Mouse (Mus musculus) spleen, postnatal 36 days (tissue): ENCODE measurements at regions not wholly inside any gene's neighbourhood (a gene's known extent, or its start where the extent isn't known, plus 50 kb on each side); places are given as distances from the start of the nearest gene placed in this dataset.

Experiments
- DNase-seq, 2 experiments: peaks; one replicate each; pipeline ENCODE4 v3.0.0; 2022; ENCODE audit warnings: low spot score in 2 of 2, mixed read lengths in 1 of 2

DNA sequence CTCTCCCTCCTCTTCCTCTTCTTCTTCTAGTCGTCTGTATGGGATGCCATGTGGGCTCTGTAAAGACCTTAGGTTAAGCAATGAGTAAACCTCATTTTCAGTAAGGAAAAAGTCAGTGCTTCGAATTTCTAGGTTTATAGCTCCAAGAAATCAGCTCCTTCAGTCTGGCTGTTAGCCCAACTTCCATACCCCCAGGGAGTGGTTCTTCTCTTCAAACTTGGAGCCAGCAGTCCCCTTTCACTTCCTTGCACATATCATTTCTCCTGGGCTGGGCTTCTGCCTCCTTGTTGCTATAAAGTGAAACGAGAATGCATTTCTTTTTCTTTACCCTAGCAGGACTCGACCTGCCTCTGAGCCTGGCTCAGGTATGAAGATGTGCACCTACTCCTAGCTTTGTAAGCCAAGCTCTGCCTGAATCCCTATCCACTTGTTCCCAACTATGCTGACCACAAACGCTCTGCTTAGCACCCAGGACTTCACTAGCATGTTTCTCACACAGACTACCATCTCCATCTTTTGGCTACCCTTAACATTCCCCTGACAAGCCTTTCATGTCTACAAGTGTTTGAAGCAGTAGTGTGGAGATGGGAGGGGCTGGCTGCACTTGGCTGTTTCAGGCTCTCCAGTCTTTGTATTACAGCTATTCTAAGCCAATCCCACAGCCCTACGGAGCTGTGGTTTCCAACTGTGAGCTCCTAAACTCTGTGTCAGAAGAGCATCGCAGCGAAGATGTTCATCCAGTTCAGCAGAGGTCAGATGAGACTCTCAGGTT is 243.8 kb upstream of the Tprg start:
- DNase-seq: no peak

DNA sequence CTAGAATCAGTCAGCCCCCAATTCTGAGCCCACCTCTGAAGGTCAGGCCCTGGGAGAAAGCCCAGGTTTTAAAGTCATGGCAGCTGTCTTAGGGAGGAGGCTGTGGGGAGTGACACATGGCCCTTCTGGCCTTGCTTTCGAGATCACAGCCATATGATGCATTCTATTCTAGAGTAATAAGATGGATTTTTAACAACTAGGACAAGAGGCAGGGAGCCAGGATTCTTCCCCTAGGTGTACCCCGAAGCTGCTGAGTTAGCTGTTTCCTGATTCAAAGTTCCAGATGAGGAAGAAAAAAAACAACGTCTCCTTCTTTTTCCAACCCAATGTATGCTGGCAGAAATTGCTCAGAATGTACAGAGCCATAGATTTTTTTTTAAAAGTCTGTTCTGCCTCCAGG is 242.0 kb upstream of the Tprg start:
- DNase-seq: no peak

DNA sequence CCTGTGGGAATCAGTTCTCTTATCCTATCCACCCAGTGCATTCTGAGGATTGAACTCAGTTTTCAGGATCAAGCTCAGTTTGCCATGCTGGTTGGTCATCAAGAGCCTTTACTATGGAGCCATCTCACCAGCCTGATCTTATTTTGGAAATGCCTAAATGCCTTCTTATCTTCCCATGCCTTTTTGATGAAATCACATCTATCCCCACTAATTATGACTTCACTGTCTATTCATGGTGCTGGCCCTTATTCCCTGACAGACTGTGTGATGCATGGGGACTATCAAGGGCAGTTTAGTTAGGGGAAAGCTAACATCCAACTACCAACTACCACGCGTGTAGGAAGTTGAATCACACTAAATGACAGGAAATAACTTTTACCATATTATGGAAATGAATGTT is 238.9 kb upstream of the Tprg start:
- no peak for DNase-seq

DNA sequence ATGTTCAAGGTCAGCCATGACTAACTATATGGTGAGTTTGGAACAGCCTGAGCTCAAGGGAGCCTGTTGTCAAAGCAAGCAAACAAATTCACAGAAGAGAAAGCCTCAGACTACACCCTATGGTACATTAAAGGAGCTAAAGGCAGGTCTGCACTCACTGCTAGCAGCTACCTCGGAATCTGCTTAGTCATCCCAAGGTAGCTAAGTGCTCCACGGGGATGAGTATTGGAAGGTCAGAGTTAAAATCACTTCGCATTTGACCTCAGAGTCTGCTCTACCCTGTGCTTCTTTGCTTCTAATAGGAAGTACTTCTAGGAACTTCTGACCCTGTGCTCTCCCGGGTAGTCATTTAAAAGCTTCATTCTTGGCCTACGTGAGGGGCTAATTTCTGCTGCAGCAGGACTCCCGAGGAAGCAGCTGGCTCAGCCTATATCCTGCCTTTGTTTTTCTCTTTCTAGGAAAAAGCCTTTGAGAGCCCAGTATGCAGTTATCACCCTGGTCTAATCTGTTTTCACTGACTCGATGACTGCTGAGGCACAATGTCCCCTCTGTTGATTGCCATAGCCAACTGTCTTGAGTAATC is 236.6 kb upstream of the Tprg start:
- no peak for DNase-seq

DNA sequence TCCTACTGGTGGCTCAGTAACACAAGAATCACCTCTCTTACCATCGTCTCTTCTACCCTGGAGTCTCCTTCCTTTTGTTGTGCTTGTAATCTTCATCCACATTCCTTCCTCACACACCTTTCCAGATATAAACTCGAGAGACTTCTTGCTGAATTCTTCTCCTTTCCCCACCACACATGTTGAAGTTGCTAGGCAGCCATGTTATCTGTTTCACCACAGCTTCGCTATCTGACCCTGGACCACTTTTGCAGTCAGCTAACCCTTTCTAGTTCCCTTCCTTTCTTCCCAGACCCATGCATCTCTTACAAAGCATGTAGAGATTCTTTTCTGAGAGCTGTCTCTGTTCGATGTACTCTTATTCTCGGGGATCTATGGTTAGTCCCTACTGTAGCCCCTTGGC is 235.6 kb upstream of the Tprg start:
- DNase-seq: no peak

DNA sequence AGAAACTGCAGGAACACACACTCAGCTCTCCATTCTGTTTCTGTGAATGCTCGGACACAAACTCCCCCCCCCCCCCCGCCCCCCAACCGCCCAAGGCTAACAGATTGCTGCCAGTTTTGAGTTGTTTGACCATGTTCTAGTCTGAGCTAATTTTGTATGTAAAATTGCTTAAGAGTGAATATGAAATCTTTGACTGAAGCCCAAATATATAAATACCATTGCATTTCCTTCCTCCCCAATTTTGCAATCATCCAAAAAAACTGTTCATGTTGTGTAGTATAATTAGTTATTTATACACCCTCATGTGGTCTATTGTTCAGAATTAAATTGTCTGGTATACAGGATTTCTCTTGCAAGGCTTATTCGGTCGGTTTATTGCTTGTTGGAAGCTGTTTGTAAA is 234.2 kb upstream of the Tprg start:
- DNase-seq: no peak

DNA sequence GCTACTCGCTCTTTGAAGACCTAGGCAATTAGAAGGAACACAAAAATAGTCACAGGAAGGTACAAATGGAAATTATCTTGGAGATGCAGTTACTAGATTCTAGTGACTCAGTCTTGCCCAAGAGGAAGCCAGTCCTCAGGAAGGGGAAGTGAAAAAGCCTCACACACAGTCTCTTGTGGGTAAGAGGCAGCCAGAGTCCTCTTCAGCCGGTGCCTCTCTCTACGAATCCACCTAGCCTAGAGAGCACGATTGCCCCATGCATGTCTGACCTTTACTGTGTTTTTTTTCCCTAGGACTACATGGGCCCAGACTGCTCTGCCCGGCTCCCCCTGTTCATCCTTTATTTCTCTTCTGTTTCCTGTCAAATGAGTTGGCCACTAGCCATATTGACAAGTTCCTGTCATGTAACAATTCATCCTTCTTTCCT is 233.7 kb upstream of the Tprg start:
- peak; percentile 75 to 80 for DNase-seq

DNA sequence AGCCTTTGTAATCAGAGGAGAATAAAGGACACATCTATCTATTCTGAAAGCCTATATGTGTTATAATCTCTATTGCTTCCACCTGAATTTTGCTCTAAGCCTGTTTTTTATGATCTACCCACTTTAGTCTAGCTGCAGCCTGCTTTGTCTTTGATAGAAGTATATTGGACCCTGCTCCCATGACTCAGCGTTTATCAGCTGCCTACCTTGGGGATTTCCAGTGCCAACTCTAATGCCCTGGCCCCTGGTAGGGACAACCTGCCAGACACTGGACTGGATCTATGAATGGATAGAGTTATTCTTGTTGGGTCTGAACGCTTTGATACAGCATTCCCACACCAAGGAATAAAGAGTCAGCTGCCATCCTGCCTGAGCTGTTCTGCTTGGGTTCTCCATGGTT is 232.3 kb upstream of the Tprg start:
- no peak for DNase-seq

DNA sequence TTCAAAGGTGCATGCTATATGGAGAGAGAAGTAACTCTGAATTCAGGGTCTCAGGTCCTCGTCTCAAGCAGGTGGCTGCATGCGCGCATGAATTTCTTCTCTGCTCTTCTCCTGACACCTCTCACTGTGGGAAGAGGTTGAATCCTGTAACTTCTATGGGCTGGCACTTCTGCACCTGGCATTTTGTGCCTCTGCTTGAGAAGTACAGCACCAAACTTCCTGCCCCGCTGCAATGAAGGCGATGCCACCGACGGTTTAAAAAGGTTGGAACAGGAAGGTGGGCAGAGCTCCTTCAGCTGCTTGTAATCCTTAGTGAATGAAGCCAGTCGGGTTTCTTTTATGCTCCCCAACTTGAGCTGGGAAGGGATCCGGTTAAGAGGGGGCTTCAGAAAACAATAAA is 231.2 kb upstream of the Tprg start:
- no peak for DNase-seq

DNA sequence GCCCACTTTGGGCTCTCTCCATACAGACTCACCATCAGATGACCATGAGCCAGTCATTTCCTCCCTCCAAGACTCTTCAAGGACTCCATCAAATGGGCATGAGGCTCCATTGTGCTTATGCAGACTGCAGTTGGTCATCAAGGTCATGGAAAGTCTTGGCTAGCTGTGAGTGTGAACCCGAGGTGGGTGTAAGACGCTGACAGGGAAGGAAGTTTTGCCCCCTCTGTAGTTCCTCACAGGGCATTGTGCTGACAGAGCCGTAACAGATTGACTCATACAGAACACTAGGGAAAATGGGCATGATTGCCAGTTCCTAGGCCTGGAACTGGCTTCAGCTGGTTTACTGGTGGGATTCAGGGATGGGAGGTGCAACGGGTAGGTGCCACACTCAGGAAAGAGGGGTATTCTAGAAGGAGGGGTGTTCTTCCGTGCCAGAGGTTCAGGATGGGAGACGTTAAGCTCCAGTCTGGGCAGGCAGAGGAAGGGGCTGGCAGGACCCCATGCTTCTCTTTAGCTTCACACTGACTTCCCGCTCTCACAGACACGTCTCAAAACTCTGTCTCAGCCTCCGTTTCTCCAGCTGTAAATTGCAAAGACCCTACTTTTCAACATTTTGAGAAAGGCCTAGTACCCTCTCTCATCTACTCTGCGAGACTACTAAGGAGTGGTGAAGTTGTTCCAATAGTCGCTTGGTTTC is 228.4 kb upstream of the Tprg start:
- DNase-seq: no peak

DNA sequence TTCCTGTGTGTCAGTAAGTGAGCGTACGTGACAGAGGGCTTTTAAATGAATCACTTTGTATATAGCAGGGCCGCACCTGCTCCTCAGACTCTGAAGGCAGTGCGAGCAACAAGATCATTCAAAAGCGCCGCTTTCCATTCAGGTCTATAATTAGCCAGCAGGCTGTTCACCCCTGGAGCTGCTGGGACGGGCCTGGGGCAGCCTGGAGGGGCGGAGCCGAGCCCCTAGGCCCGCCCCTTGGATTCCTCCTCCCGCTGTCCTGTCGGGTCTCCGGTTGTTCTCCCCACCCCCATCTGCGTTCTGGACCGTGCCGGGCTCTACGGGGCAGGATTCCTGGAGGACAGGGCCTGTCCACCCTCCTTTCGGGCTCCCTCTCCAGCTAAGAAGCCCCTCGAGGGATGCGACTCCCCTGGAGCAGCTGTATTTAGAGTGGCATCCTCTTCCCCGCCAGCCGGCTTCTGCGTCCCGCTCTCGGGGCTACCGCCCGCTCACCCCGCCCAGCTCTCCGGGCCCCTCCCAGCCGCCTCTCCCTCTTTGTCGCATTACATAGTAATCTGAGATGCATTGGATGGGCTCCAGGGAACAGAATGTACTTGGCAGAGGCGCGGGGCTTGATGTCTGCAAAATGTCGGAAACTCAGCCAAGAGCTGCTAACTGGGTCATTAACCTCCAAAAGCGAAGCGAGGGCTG is 227.7 kb upstream of the Tprg start:
- peak; percentile 63 to 66 for DNase-seq

DNA sequence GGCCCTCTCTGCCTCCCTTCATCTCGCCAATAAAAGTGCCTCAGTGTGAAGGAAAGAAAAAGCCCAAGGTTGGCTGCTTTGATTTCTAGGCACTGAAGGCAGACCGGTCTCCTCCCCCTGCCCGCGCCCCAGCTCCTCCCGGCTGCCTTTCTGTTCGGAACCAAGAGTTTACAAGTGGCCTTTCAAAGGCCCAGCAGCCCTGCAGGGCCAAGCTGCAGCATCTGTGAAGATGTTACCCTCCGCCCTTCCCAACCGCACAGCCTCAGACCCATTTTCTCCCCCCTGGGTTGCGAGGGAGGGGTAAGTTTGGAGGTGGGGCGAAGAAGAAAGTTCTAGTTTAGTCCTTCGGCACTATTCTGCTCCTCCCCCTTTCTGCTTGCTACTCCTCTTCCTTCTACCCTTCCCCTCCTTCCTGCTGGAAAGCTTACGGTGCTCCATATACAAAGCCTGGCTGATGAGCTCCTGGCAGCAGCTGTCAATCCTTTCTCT is 227.1 kb upstream of the Tprg start:
- DNase-seq: peak; percentile 10 to 14

DNA sequence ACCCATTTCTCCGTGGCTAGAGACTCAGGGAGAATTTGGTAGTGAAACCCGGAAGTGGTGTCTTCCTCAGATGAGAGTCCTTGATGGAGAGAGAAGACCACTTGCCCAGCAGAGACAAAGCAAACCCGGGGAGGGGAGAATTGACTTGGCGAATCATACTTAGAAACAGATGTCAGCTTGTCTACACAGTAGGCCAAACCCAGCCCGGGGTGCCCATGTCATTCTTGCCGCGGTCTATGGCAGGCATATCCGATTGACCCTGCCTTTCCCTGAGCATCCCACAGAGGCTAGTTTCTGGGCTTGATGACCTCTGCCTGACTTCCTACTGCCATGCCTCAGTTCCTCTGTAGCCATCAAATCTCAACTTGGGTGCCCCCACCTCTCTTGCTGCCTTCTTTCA is 226.4 kb upstream of the Tprg start:
- DNase-seq: no peak

DNA sequence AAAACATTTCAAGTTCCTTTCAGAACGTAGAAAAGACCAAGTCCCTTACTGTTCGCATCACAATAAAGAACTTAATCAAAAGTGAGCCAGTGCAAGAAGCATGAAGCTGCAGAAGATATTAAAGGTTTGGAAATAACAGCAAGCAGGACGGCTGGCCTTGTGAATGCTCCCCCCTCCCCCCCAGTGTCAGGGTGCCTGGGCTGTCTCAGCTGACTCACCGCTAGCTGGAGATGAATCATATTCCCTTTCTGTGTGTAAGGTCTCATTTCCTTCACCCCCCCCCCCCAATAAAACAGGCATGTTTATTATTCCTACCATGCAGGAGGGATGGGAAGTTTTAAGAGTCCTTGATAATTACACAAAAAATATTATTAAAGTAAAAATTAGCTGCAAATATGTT is 225.0 kb upstream of the Tprg start:
- no peak for DNase-seq

DNA sequence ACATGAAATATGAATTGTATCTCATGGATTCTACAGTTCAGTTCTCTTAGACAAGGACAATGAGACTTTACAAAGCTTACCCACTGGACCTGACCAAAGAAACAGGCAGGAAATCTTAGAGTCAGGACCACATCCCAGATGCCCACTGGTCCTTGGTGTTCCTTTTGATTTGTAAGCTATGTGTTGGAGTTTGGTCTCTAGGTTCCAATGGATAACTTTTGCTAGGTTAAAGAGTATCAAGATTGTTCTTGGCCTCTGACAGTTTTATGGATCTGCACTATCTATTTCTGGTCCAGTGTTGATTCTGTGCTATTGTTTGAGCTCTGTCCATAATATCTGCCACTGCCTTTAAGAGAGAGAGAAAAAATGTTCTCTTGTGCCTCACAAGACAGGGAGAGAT is 222.6 kb upstream of the Tprg start:
- no peak for DNase-seq

DNA sequence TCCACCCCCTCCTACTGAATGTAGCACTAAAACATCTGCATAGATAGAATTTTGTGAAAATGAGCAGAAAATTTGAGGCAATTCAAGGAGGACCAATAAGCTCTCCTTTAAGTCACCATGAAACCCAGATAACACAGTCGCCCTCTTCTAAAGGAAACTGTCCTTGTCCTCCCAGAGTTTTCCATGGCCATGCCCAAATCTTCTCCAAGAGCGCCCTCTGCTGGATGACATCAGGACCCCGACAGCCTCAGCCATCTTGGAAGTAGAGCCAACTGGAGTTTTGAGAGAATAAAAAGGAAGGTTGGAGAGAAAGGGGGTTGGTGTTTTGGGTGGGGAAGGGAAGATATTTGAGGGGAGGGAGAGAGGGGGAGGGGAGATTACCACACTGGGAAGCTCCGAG is 222.1 kb upstream of the Tprg start:
- peak; percentile 59 to 74 for DNase-seq

DNA sequence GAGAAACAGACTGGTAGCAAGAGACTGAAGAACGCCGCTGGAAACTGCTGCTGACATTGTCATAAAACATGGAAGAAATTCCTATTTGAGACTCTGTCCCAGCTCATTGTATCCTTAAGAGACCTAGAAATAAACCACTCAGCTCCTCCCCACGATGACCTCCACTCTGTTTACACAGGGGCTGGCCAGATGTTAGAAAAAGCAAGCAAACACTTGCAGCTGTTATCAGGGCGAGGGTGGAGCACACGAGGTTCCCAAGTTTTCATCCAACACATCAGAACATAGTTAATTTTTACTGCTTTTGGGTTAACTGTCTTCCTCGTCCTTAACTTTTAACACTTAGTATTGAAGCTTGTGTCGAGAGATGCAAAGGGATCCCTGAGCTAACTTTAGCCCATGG is 219.8 kb upstream of the Tprg start:
- DNase-seq: no peak

DNA sequence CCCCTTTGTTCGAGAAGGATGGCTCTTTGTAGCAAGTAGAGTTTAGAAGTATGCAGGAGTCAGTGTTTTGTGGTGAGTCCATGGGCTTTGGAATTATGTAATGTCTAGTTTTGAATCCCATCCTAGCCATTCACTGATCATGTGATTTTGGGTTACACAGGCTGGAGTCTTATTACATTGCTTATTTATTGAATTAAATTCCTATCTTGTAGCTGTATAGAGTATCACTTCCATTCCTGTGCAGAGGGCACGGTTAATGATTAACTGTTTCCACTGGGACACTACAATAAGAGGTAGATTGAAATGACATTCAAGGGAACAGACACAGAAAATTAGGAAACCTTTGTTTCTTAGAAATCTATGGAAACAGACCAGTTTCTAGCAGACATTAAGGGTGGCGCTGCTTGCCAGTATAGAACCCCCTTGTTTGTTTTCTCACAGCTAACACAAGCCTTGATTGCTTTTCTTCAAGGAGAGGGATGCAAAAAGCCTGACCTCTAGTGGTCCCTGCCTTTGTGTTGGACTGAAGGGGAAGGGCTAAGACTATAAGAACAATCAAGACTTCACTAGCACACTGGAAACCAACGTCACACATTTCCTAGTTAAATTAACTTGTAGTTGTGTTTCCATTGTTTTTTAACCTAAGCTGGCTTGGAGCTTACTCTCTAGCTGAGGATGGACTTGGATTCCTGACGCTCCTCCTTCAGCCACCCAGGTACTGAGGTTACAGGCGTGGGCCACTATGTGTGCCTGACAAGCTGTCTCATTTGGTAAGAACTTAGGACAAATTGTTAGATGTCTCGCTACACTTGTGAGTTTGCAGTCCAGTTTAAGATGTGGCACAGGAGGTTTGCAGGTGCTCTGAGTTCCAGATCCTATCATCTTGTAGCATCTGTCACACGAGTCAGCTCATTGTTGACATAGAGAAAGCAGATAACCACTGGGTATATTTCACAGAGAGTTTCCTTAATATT is 219.1 kb upstream of the Tprg start:
- DNase-seq: peak; percentile 19 to 24

DNA sequence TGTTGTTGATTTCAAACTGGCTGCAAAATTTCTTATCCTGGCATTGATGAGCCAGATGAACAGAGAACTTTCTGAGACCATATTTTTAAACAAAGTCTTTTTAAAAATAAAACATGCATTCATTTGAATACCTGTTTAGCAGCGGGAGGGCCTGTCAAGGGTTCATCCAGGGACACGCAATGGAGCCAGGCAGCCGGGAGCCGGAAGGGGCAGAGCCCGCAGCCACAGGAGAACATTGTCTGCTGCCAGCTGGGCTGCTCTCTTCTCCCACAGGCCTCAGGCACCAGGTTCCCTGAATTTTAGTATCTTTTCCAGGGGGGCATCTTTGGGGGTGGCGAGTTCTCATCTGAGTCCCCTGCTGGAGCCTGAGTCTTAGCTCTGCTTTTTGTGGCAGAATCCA is 205.8 kb upstream of the Tprg start:
- DNase-seq: no peak

DNA sequence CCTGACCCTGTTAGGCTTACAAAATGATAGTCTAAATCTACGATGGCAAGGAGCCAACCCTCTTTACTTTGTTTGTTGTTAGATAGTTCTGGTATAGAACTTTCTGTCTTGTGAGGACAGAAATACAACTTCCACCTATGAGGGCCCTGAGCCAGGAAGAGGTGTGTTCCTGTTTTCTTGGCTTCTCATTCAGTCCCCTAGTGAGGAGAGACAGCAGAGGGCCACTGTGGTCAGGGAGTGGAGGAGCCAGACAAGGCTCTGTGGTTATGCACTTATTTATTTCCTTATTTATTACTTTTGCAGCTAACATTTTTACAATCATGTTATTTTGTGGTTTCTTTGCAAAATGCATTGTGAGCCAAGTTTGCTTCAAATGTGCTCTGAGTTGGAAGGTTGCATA is 202.9 kb upstream of the Tprg start:
- no peak for DNase-seq
